Mouse (Mus musculus) midbrain, embryonic 10.5 days (tissue): ENCODE measurements around the gene Csad. TPM values are rescaled to one million over a fixed set of nuclear protein-coding genes. Genes with fewer than 3 reads are reported as not detected.

ENCODE experiments used
- DNase-seq: peaks from one replicate; pipeline ENCODE4 v3.0.0-alpha.2; 2017; ENCODE audit warnings: low spot score
- H3K27ac ChIP-seq: fragments of 300-500 bp; sonication (generic); replicated peaks from 2 replicates; pipeline ENCODE4 v1.5.1; 2016; ENCODE audit warnings: mild to moderate bottlenecking
- H3K27me3 ChIP-seq: fragments of 300-500 bp; sonication (generic); 2 replicates; pipeline ENCODE4 v1.6.1; 2016; ENCODE audit warnings: low read depth, mild to moderate bottlenecking; ENCODE audit not compliant: poor library complexity, severe bottlenecking
- H3K36me3 ChIP-seq: fragments of 300-500 bp; sonication (generic); 2 replicates; pipeline ENCODE4 v1.6.1; 2016; ENCODE audit warnings: mild to moderate bottlenecking, moderate library complexity
- H3K4me1 ChIP-seq: fragments of 300-500 bp; sonication (generic); 2 replicates; pipeline ENCODE4 v1.6.1; 2016
- H3K4me3 ChIP-seq: fragments of 300-500 bp; sonication (generic); 2 replicates; pipeline ENCODE4 v1.5.1; 2016; ENCODE audit warnings: mild to moderate bottlenecking, moderate library complexity
- H3K9me3 ChIP-seq: fragments of 300-500 bp; sonication (generic); replicated peaks from 2 replicates; pipeline ENCODE4 v1.6.1; 2016; ENCODE audit warnings: mild to moderate bottlenecking
- WGBS: fragments of 180-500 bp; shearing (Covaris S2); methylation state at CpG from one replicate; pipeline ENCODE4 v1.1.7; 2016; 5-methylcytosine and 5-hydroxymethylcytosine counted together
- polyA plus RNA-seq: library from polyadenylated mRNA; unstranded; fragments of >200 nt; fragmentation: Nextera tagmentation; extraction: Ambion mirVana; gene quantifications from 2 replicates; pipeline ENCODE4 v1.2.1, GENCODE M21; 2016

Gene Csad
- polyA plus RNA-seq, 1 experiment from 2014 or later: 32.8 TPM

DNA sequence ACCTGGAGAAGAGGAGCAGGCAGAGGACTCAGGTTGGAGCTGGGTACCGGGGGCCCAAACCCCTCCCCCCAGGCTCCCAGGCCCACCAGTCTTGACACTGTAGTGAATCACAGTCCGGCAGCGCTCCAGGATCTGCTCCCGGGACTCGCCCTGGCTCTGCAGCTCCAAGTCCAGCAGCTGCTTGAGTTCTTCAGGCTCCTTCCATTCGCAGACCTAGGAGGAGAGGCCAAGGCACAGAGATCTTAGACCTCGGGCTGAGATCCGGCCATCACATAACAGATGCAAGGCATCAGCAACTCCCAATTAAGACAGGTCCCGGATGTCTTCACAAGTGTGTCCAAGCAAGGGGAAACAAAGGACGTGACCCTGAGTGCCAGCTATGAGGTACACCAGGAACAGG lies 16.4 kb downstream of the Csad start:
- H3K9me3 ChIP-seq: no peaks in the 10 kb centered on the region
- WGBS: 94% methylated on average over 10 of the region's 10 CpGs
- H3K36me3 ChIP-seq: peaks cover 29% of the 10 kb centered on the region; the same call in 1 of the 2 replicates
- H3K4me3 ChIP-seq: no peak overlapping the region
- peaks cover 32% of the 10 kb centered on the region for H3K4me1 ChIP-seq
- no peak for DNase-seq
- peak overlapping the region; percentile 14; the same call in 1 of the 2 replicates for H3K27ac ChIP-seq
- H3K27me3 ChIP-seq: no peaks in the 10 kb centered on the region

DNA sequence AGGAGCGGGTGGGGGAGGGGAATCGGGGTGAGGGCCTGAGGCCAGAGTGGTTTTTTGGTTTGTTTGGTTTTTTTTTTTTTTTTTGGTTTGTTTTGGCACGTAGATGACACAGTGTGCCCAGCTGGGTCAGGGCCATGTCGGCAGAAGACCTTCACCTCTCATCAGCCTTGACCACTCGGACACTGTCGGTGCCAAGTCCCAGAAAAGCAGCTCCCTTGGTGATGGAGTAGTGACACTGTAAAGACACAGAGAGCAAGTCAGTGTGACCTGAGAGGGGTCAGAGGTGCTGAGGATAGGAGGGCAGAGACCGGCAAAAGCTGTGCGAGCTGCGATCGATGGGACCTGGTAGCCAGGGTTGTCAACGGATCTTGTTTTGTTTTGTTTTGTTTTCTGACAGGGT lies 18.3 kb downstream of the Csad start:
- 84% methylated on average over 11 of the region's 11 CpGs for WGBS

DNA sequence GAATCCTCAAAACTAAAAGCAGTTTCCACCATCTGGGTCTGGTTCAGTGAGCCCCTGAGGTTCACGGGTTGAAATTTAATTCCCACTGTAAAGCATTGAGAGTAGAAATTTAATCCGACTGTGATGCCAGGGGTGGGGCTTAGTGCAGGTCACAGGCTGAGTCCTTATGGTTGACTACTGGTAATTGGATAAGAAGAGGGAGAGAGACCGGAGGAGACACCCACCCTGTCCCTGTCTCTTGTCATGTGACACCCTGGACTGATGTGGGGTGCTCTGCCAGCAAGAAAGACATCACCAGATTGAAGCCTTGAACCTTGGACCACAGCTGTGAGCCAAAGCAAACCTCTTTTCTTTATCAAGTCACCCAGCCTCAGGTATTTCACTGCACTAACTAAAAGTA lies 21.4 kb downstream of the Csad start:
- Histone ChIP-seq H3K4me3 (no peak overlapping the region), H3K36me3 (peaks cover 34% of the 10 kb centered on the region; the same call in 1 of the 2 replicates), H3K27me3 (no peaks in the 10 kb centered on the region), H3K4me1 (0 out of 2 replicates have a peak, but pooled peaks cover 4% of the 10 kb centered on the region), H3K27ac (no peak overlapping the region), H3K9me3 (no peaks in the 10 kb centered on the region)
- 88% methylated on average over 3 of the region's 3 CpGs for WGBS
- no peak for DNase-seq

More for the DNA sequence above, 18.3 kb downstream of the Csad start:
- H3K27me3 ChIP-seq: no peaks in the 10 kb centered on the region
- H3K4me1 ChIP-seq: peaks cover 14% of the 10 kb centered on the region
- H3K4me3 ChIP-seq: no peak overlapping the region
- peaks cover 31% of the 10 kb centered on the region; the same call in 1 of the 2 replicates for H3K36me3 ChIP-seq
- no peaks in the 10 kb centered on the region for H3K9me3 ChIP-seq
- no peak for DNase-seq
- no peak overlapping the region for H3K27ac ChIP-seq

DNA sequence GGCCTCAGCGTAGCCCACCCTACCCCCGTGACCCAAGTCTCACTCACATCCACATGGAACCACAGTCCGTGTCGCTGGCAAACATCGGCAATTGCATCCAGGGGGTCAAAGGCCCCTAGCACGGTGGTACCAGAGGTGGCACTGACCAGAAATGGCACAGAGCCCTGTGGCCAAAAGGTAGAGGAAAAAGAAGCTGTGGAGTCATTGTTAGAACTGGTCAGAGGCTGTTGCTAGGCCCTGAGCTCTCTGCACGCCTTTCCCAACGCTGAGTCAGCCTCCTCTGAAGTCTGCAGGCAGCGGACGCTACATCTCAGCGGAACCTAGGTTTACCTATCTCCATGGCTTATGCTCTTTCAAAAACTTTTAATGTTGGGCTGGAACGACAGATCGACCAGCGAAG lies 24.6 kb downstream of the Csad start:
- WGBS: 92% methylated on average over 14 of the region's 14 CpGs

DNA sequence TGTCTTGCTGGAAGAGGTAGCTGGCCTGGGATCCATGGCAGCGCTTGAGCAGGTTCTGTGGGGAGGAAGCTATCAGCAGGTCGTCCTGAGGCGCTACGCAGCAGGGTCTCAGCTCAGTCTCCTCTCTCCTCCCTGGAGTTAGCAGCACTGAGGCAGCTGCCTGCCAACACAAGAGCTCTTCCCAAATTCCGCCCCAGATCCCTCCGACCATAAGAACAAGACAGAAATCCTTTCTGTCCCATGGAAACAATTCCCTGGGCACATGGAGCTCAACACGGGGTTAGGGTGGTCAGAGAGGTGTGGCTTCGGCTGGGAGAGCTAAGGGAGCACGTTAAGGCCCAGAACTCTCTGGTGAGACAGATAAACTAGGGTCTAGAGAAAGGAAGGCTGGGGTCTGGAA lies 25.4 kb downstream of the Csad start:
- H3K36me3 ChIP-seq: peaks cover 11% of the 10 kb centered on the region; the same call in 1 of the 2 replicates
- no peak overlapping the region for H3K4me3 ChIP-seq
- 74% methylated on average over 9 of the region's 9 CpGs for WGBS
- H3K4me1 ChIP-seq: no peaks in the 10 kb centered on the region
- 0 out of 2 replicates have a peak overlapping the region, but pooled peaks have one; percentile 4 for H3K27ac ChIP-seq
- no peak for DNase-seq
- no peaks in the 10 kb centered on the region for H3K27me3 ChIP-seq
- H3K9me3 ChIP-seq: no peaks in the 10 kb centered on the region

More for the DNA sequence above, 24.6 kb downstream of the Csad start:
- DNase-seq: no peak
- H3K4me3 ChIP-seq: no peak overlapping the region
- H3K27me3 ChIP-seq: no peaks in the 10 kb centered on the region
- no peaks in the 10 kb centered on the region for H3K9me3 ChIP-seq
- no peaks in the 10 kb centered on the region for H3K4me1 ChIP-seq
- no peak overlapping the region for H3K27ac ChIP-seq
- peaks cover 16% of the 10 kb centered on the region; the same call in 1 of the 2 replicates for H3K36me3 ChIP-seq

DNA sequence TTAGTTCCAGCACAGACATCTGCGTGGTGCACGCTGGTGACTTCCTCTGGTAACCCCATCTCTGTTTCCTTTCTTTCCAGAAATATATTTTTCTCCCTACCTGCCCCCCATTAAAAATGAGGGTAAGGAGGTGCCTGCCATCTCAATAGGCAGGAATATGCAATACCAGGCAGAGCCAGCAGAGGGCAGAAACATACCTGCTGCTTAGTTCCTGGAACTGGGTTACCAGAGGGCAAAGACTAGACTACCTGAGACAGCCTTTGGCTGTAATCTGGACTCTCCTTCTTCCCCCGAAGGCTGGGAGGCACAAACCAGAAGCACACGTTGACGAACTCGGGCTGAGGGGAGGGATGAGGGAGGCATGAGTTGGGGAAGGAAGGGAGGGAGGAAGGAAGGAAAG lies 26.2 kb downstream of the Csad start:
- DNase-seq: peak; percentile 63
- H3K27ac ChIP-seq: no peak overlapping the region
- H3K4me1 ChIP-seq: no peaks in the 10 kb centered on the region
- no peaks in the 10 kb centered on the region for H3K27me3 ChIP-seq
- no peaks in the 10 kb centered on the region for H3K9me3 ChIP-seq
- 0 out of 2 replicates have a peak, but pooled peaks cover 5% of the 10 kb centered on the region for H3K36me3 ChIP-seq
- no peak overlapping the region for H3K4me3 ChIP-seq
- 21% methylated on average over 6 of the region's 6 CpGs for WGBS

DNA sequence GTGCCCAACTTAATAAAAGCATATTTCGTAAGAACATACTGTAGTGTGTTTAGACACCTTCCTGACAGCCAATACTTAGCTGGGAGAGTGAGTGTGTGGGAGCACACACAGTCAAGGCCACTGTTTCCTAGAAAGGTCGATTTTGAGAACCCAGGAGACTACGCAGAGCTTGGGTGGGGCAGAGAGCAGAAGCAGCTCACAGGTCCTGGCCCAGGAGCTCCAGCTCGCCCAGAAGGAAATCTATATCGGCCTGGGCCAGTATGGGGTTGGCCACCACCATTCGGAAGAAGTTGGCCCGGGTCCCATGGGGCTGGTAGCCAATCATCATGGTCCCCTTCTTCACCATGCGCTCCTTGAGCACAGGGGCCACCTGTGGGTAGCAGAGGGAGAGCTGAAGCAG lies 27.1 kb downstream of the Csad start:
- Histone ChIP-seq H3K4me3 (no peak overlapping the region), H3K27me3 (no peaks in the 10 kb centered on the region), H3K27ac (no peak overlapping the region; the same call in 1 of the 2 replicates), H3K9me3 (no peaks in the 10 kb centered on the region), H3K36me3 (0 out of 2 replicates have a peak, but pooled peaks cover 3% of the 10 kb centered on the region), H3K4me1 (no peaks in the 10 kb centered on the region)
- 85% methylated on average over 8 of the region's 8 CpGs for WGBS
- no peak for DNase-seq

DNA sequence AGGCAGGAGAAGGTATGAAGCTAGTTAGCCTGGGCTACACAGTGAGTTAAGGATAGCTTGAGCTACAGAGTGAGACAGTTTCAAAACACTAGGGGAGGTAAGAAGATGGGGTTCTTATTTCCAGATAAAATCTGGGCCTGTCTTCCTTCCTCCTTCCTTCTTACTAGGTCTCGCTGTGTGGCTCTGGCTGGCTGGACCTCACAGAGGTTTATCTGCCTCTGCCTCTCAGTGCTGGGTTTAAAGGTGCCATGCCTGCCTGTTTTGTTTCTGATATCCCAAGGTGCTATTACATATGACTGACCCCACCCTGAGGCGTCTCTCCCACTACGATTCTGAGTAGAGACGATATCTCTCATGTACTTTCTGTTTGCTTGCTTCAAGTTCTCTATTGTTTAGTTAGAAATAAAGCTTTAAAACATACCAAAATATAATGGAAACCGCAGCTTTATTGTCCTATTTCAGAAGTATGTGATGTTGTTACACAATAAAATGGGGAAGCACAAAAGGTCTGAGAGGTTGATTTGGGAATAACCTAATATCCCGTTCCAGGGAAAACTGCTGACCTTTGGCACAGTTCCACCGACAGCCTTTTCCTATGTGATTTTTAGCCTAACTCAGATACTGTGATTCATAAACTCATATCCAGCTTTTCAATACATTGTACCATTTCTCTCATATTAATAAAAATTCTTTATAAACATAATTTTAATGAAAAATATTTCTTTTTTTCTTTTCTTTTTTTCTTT lies 27.8 kb downstream of the Csad start:
- Histone ChIP-seq H3K4me1 (no peaks in the 10 kb centered on the region), H3K27me3 (no peaks in the 10 kb centered on the region), H3K4me3 (no peak overlapping the region), H3K9me3 (no peaks in the 10 kb centered on the region), H3K36me3 (0 out of 2 replicates have a peak, but pooled peaks cover 3% of the 10 kb centered on the region), H3K27ac (no peak overlapping the region)
- DNase-seq: no peak
- 90% methylated on average over 7 of the region's 7 CpGs for WGBS

DNA sequence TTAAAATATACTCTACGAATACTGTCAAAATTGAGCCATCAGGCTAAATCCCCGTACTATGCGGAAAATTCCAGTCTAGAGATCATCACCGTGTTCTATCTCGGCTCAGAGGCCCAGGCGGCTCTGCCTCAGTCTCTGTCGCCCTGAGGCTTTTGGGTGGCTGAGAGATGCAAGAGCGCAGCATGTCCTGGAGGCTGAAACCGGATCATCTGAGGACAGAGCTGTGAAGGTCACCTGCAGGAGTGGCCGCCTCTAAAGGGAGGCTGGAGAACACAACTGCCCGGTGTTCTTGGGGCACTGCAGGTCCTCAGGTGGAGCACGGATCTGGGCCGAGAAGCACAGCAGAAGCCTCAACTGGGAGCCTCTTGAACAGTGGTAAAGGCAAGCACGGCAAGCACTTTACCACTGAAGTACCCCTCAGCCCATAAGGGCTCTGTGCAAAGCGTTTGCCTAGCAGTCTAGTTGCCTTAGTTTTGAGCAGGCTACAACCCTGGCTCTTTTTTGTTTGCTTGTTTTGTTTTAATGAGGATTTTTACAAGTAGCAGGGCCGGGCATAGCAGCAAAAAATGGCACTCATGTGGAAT lies 28.7 kb downstream of the Csad start:
- 0 out of 2 replicates have a peak, but pooled peaks cover 3% of the 10 kb centered on the region for H3K36me3 ChIP-seq
- 91% methylated on average over 16 of the region's 16 CpGs for WGBS
- H3K9me3 ChIP-seq: no peaks in the 10 kb centered on the region
- no peak overlapping the region for H3K27ac ChIP-seq
- H3K4me1 ChIP-seq: no peaks in the 10 kb centered on the region
- no peak for DNase-seq
- no peaks in the 10 kb centered on the region for H3K27me3 ChIP-seq
- no peak overlapping the region for H3K4me3 ChIP-seq

DNA sequence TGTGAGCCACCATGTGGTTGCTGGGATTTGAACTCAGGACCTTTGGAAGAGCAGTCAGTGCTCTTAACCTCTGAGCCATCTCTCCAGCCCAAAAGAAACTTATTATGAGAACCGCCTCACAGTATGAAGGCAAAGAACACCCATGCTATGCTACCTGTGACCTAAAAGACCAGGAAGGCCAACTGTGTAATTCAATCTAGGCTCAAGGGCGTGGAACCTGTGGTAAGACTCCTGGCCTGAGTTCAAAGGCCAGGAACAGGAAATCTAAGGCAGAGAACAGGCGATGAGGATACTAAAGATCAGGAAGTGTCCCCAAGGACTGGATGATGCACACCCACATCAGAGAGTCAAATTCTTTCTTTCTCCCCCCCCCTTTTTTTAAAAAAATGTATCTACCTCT lies 30.9 kb downstream of the Csad start:
- no peaks in the 10 kb centered on the region for H3K4me1 ChIP-seq
- 83% methylated on average over 3 of the region's 3 CpGs for WGBS
- H3K27ac ChIP-seq: no peak overlapping the region
- H3K36me3 ChIP-seq: no peaks in the 10 kb centered on the region
- no peaks in the 10 kb centered on the region for H3K27me3 ChIP-seq
- no peaks in the 10 kb centered on the region for H3K9me3 ChIP-seq
- H3K4me3 ChIP-seq: no peak overlapping the region
- DNase-seq: no peak

DNA sequence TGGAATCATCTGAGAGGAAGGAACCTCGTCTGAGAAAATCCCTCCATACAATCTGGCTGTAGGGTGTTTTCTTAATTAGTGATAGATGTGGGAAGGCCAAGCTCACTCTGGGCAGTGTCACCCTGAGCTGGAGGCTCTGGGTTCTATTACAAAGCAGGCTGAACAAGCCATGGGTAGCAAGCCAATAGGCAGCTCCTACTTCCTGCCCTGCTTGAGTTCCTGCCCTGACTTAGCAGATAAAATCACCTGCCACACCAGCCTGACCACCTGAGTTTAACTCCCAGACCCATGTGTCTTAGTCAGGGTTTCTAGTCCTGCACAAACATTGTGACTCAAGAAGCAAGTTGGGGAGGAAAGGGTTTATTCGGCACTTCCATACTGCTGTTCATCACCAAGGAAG lies 35.5 kb downstream of the Csad start:
- no peak overlapping the region for H3K4me3 ChIP-seq
- no peaks in the 10 kb centered on the region for H3K9me3 ChIP-seq
- no peaks in the 10 kb centered on the region for H3K27me3 ChIP-seq
- H3K36me3 ChIP-seq: no peaks in the 10 kb centered on the region
- no peaks in the 10 kb centered on the region for H3K4me1 ChIP-seq
- H3K27ac ChIP-seq: no peak overlapping the region
- DNase-seq: no peak
- 76% methylated on average over 2 of the region's 2 CpGs for WGBS

DNA sequence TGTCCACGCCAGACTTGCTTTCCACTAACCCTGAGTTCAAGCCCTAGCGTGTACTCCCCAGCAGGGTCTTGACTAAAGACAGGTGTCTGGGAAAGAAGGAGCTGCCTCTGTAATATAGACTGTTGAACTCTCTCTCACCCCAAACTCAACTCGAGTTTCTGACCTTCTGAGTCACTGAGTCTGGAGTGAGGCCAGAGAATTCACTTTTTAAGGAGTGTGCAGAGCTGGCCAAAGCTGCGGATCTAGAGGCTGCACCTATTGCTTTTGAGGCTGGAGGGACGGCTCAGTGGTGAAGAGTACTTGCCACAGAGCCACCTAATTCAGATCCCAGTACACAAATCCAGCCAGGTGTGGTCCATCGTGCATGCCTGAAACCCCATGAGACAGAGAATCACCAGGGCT lies 36.9 kb downstream of the Csad start:
- H3K27me3 ChIP-seq: no peaks in the 10 kb centered on the region
- 71% methylated on average over 6 of the region's 6 CpGs for WGBS
- no peak overlapping the region for H3K27ac ChIP-seq
- no peak for DNase-seq
- H3K36me3 ChIP-seq: no peaks in the 10 kb centered on the region
- H3K9me3 ChIP-seq: no peaks in the 10 kb centered on the region
- H3K4me3 ChIP-seq: no peak overlapping the region
- H3K4me1 ChIP-seq: no peaks in the 10 kb centered on the region

DNA sequence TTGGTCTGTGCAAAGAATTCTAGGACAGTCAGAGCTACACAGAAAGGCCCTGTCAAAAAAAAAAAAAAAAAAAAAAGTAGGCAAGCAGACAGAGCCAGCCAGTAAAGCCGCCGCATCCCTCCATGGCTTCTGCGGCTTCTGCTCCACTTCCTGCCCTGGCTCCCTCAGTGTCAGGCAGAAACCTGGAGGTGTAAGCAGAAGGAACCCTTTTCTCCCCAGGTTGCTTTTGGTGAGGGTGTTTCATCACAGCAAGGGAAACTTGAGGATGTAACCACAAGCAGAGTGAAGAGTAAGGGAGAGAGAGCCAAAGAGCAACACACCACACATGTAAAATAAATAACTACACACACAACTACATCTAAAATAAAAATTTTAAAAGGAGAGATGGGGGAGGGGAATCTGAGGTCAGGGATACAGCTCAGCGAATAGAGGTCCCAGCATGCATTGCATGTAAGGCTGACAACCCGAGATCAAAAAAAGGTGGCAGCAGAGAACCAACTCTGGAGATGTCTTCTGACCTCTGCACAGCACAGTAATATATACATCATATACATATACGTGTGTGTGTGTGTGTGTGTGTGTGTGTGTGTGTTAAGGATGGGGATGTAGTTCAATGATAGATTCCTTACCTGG lies 38.9 kb downstream of the Csad start:
- 61% methylated on average over 6 of the region's 6 CpGs for WGBS
- DNase-seq: no peak
- peaks cover 4% of the 10 kb centered on the region; the same call in 1 of the 2 replicates for H3K4me1 ChIP-seq
- no peaks in the 10 kb centered on the region for H3K9me3 ChIP-seq
- H3K4me3 ChIP-seq: no peak overlapping the region
- no peaks in the 10 kb centered on the region for H3K36me3 ChIP-seq
- H3K27ac ChIP-seq: no peak overlapping the region
- no peaks in the 10 kb centered on the region for H3K27me3 ChIP-seq
